Mouse (Mus musculus): ENCODE results near the gene Cemip2.

Cemip2 gene

DNA sequence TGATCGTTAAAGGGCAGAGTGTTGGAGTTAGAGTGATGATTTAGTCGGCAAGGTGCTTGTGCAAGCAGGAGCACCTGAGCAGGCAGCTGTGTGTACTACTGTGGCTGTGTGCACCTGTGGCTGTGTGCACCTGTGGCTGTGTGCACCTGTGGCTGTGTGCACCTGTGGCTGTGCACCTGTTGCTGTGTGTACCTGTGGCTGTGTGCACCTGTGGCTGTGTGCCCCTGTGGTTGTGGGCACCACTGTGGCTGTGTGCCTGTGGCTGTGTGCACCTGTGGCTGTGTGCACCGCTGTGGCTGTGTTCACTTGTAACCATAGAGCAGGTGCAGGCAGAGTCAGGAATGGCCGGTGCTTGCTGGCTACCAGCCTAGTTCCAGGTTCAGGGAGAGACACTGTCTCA lies 38.1 kb downstream of the Cemip2 start:
- DNase-seq: no peak

DNA sequence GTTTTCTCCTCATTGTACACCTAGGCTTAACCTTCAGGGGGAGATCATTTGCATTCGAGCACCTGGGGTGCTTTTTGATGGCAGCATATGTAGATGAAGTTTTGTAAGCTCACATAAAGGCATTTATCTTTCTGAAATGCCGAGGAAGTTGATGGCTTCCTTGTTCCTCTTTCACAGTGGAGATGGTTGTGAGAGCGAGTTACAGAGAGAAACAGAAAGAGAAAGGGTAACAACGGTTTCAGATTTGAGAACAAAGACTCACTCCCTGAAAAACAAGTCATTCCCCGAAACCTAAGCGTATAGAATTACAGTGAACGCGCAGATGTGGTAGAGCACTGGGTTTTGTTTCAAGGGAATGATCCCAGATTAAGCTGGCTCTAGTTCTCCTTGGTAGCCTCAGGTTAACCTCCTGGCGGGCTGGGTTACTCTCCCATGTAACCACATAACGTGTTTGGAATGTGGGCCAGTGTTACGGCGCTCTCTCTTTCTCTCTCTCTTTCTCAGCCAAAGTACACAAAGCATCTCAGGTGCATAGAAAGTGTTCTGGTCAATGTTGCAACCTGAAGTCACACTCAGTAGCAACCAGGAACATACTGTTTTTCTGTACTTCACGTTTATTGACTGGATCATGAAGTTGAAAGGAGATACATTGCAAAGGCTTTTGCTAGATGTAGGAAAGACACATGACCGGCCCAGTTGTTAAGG lies 40.0 kb downstream of the Cemip2 start:
- DNase-seq: peak; percentile 19 to 48

- DNase-seq: peak in 1 of 2 experiments; percentile 20
Measured at GRCm38 (mm10) chr19:21819585-21819984, 41.4 kb downstream of the Cemip2 start.

GRCm38 (mm10) chr19:21820126-21820525 lies 42.0 kb downstream of the Cemip2 start:
- DNase-seq: no peak

DNA sequence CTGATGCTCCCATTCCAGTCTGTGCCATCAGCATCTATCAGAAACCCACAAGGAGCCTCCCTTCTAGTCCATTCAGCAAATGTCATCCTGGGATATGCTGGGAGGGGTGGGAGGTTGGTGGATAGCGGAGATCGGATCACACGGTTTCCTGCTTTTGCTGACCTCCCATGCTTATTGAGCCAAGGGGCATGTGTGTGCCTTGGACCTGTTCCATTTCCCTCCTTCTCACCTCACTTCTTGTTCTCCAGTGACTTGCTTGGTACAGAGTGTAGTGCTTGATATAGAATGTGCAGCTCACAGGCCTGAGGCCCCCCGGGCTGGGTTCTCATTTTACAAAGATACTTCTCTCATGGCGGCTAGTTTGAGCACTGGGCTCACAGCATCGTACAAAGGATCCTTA lies 43.7 kb downstream of the Cemip2 start:
- peak; percentile 19 to 44 for DNase-seq

GRCm38 (mm10) chr19:21824146-21824545 lies 46.0 kb downstream of the Cemip2 start:
- no peak for DNase-seq

GRCm38 (mm10) chr19:21825128-21825885 lies 47.2 kb downstream of the Cemip2 start:
- DNase-seq: no peak

DNA sequence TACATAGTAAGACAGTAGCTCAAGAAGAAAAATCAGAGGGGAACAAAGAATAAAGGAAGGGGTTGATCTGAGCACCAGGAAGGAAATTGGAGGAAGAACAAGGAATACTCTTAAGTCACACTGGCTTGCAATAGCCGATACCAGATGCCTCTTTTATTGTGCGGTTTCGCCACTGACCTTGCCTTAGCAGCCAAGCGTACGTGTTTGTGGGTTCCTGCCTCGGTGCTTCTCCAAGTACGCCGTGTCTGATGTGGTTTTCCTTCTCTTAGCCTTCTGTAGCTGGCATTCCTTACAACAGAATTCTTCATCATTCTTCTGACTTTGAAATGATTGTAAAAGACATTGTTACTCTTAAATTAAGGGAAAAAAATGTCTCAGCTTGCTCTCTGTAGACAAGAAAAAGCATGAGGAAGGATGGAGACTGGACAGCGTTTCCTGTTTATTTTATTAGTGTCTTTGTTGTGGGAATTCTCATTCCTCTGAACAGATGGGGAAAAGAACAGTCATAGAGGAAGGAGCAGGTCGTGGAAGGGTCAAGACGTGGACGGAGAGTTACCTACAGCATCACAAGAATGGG lies 55.4 kb downstream of the Cemip2 start:
- DNase-seq: no peak

DNA sequence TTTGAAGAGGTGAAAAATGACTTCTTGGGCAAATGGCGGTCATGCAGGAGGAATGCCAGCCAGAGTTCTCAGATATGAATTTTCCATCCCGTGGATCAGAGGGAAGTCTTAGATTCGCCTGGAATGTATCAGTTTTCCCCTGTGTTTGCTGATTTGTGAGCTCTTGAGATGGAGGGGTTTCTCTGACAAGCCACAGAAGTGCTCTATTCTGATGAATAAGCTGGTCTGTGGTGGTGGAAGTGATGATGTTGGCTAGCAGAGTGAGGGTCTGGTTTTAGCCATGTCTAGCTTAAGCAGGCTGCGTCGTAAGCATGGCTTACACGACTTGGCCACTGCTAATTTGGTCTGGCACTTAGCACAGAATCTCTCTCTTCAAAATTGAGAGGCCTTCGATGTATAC lies 56.8 kb downstream of the Cemip2 start:
- no peak for DNase-seq

GRCm38 (mm10) chr19:21850721-21851120 lies 72.6 kb downstream of the Cemip2 start:
- DNase-seq: no peak

- no peak for DNase-seq
Measured at GRCm38 (mm10) chr19:21854526-21855228, 76.5 kb downstream of the Cemip2 start.

- no peak for DNase-seq
Measured at GRCm38 (mm10) chr19:21855421-21856128, 77.4 kb downstream of the Cemip2 start.

GRCm38 (mm10) chr19:21858846-21859521 lies 80.8 kb downstream of the Cemip2 start:
- DNase-seq: peak; percentile 51 to 58

DNA sequence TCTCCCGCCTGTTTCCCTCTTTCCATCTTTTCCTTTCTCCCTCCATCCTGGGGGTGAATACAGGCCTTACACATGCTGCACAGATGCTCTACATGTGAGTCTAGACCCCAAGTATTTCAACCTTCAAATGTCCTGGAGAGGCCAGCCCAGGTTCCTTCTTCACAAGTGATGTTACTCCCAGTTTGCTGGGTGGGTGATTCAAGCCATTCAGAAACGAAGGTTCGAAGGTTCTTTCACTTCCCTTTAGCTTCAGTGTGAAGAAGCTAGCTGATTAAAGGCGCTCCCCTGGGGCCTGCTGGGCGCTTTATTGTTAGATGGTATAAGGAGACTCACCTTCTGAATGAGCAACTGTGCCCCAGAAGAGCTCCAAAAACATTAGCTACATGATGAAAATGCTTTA lies 82.0 kb downstream of the Cemip2 start:
- no peak for DNase-seq

DNA sequence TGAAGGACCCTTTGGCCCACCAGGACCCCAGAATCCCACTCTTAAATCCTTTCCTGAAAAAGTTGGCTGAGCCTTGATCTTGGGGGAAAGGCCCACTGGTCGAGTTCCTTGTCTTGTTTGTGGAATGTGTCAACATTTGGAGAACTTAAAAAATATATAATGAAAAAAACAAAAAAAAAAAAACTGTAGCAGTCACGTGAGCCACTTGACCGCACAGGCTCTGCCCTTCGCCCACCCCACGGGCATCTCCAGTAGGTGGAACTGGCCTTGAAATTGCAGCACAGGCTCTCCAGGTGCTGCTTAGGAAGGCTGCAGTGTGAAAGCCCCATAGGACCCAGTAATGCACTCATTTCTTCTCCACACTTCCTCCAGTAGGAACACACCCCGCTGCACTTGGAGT lies 82.8 kb downstream of the Cemip2 start:
- no peak for DNase-seq

- DNase-seq: no peak
Measured at GRCm38 (mm10) chr19:21862289-21862990, 84.3 kb downstream of the Cemip2 start.

DNA sequence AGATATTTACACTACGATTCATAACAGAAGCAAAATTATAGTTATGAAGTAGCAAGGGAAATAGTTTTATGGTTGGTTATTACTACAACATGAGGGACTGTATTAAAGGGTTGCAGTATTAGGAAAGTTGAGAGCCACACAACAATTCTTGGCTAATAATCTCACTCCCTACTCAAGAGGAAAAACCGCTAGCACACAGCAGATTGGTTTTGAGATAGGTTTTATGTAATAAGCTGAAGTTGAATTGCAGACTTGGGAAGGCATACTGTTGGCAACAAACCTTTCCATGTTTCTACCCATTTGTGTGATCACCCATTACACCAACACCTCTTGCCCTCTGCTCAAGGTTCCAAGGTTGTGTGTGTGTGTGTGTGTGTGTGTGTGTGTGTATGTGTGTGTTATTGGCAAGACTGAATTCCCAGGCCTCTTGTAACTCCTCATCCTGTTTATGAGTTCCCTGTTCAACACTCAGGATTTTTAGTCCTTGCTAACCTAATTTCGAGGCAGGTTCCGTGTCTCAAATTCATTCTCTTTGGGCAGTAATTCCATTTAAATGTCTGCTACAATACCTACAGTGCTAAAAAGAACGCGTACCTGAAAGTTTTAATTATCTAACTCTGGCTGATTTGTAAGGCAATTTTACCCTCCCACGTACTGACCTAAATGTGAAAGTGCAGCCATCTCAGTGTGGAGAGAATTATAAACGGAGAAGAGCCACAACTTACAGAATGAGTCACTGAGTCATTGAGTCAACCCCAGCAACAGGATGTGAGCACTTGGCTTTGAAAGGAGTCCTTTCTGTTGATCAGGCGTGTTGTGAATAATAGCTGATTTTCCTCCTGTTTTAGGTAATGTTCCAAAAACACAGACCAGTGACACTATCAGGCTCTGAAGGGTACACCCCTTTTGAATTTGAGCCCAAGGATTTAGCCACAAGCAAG lies 85.1 kb downstream of the Cemip2 start:
- DNase-seq: no peak

- DNase-seq: no peak
Measured at GRCm38 (mm10) chr19:21865242-21866055, 87.3 kb downstream of the Cemip2 start.

GRCm38 (mm10) chr19:21866094-21866493 lies 88.0 kb downstream of the Cemip2 start:
- DNase-seq: no peak
